Mouse (Mus musculus): ENCODE measurements at regions not wholly inside any gene's neighbourhood (a gene's known extent, or its start where the extent isn't known, plus 50 kb on each side); places are given as distances from the start of the nearest gene placed in this dataset.

- no peak for DNase-seq
Measured at GRCm38 (mm10) chr14:87864388-87865215, 448.2 kb downstream of the Tdrd3 start.

DNA sequence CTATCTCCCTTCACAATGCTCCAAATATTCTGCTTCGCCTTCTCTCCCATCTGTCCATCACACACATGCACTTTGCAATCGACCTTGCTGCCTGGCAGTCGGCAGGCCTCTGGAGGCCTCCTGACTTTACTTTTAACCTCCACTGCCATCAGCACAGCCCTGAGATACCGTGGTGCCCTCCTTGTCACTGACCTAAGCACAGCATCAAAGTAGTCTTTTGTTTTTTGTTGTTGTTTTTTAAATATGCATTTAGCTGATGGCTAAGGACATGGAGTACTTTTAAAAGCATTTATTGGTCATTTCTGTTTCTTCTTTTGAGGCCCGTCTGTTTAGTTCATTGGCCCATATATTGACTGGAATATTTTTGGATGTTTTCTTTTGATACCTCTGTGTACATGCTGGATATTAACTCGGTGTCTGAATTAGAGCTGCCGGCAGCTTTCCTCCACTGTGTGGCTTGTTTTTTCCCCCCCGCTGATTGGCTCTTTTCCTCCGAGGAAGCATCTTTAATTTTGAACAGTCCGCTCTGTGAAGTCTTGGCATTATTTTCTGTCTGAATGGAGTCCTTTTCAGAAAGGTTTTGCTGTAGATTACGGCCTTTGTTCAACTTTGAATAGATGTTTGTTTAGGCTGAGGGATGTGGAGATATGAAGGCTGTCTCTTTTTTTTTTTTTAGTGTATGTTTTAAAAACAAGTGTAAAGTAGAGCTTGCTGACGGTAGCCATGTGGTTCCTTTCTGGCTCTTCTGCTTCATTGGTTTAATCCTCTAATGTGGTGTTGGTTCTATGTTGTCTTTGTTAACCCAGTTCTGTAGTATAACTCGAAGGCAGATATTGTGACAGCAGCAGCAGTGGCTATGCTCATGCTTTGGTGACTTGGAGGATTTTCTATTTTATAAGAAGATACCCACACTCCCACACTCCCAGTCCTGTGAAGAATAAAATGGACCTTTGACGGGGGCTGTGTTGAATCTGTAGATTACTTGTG lies 449.1 kb downstream of the Tdrd3 start:
- no peak for DNase-seq

DNA sequence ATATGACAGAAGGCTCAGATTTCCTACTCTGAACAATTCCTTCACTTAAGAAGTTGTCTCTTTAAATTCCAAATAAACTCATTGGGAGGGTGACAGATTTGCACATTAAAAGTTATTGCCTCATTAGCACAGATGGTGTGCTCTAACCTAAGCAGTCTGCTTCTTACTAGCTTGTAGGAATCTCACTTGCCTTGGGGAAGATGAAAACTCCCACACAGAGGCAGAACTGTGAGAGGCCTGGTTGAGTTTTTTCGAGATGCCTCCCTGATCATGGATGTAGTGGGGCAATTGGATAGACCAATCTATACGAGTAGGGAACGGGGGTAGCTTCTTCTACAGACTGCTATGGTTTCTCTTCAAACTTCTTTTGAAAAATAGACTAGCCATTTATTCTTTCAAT lies 485.3 kb downstream of the Tdrd3 start:
- peak in 1 of 2 experiments; percentile 11 for DNase-seq

DNA sequence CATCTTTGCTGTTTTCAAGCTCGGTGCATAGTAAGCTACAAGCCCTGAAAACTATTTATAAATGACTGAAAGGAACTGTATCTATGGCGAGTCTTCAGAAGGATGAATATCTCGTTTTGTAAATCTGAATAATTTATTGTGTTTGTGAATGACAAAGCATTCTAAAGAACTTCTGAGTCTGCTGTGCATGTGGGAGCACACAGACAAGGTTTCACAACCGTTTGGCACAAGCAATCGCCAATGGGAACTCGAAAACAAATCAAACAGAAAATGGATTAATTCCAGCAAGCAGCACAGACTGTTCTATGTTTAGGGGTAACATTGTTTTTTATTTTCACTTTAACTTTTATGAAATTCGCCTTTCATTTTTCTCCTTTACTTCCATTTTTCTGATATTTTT lies 486.0 kb downstream of the Tdrd3 start:
- DNase-seq, result peak in 1 of 2 experiments; percentile 3

All from layer of hippocampus, postnatal 36 days (tissue).